Mouse (Mus musculus): ENCODE measurements around the gene Ncoa6.

Gene Ncoa6

GRCm38 (mm10) chr2:155369333-155369883, 104.3 kb downstream of the Ncoa6 start:
- no peak for DNase-seq (ENCODE audit: low read depth, low spot score)

- no peak for DNase-seq (ENCODE audit: low read depth, low spot score)
Measured at GRCm38 (mm10) chr2:155367635-155368284, 105.9 kb downstream of the Ncoa6 start.

- no peak for DNase-seq (ENCODE audit: low read depth, low spot score)
Measured at GRCm38 (mm10) chr2:155357686-155358399, 115.9 kb downstream of the Ncoa6 start.

- peak; percentile 81 for DNase-seq (ENCODE audit: low read depth, low spot score)
Measured at GRCm38 (mm10) chr2:155356971-155357591, 116.6 kb downstream of the Ncoa6 start, which contains the start of gene Pigu. Pigu (minus strand) TSS chr2:155357430.

GRCm38 (mm10) chr2:155354402-155354801, 119.3 kb downstream of the Ncoa6 start:
- DNase-seq (ENCODE audit: low read depth, low spot score) = no peak

GRCm38 (mm10) chr2:155346670-155347069, 127.0 kb downstream of the Ncoa6 start:
- DNase-seq (ENCODE audit: low read depth, low spot score) = no peak

All from WW6 (cell line).